Mouse (Mus musculus): ENCODE results near the gene Osbpl6.

GRCm38 (mm10) chr2:76511281-76511721, 105.0 kb downstream of the Osbpl6 start:
- TF ChIP-seq POLR2A (IDR thresholded peaks at IDR 0.05; ENCODE audit: control insufficient read depth, low read depth, low read length) (no peak), CTCF (IDR thresholded peaks at IDR 0.05; ENCODE audit: control insufficient read depth, insufficient read depth, insufficient replicate concordance, low read depth, low read length) (no peak)

All from testis, adult 2 months (tissue).